Mouse (Mus musculus): ENCODE measurements around the gene Dnajb4. TPM values are rescaled to one million over a fixed set of nuclear protein-coding genes. Genes with fewer than 3 reads are reported as not detected.
"Not testable (repeated sequence)": the region's sequence is repeated elsewhere in the genome, so short reads cannot be mapped to it uniquely, and the experiment has no call there.

Gene Dnajb4
- 48.6 and 50.4 TPM in 2 replicates for polyA plus RNA-seq (2014; fragmentation: Nextera tagmentation; extraction: Ambion mirVana)

DNA sequence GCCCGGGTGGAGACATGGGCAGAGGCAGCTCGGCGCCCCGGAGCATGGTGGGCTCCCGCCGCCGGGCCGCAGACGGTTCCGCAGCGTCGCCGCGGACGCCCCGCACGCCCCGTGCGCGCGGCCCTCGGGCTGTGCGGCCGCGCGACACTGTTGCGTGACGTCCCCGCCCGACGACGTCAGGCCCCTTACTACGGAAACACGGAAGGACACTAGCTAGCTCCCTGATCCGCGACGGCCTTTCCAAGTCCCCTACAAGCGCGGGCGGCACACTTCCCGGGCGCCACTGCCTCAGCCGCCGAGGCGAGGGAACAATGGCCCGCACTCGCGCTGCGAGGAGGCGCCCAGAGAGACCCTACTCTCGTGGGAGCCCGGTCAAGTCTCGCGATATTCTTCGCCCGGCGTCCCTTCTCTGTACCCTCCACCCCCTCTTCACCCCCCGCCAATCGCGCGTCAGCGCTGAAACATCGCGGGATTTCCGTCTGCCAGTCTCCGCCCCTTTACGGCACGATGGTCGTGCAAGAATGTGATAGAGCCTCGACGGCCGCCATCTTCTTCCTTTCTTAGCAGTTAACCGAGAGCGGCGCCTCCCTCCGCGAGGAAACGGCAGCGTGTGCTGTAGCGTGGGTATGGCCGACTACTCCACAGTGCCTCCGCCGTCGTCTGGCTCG is at the start of gene Dnajb4, which contains the start of gene Fubp1:
Gene Dnajb4, minus strand, starts transcription at position 336 of the 668 bp plus-strand sequence.
Gene Fubp1, plus strand, starts transcription at position 456 of the 668 bp plus-strand sequence.
- no peaks in the 10 kb centered on the region for H3K36me3 ChIP-seq (ENCODE audit: control insufficient read depth, insufficient read depth, low read length)
- H3K4me3 ChIP-seq (ENCODE audit: low read depth, low read length): peak within 1 kb of the TSS; percentile 98
- H3K27ac ChIP-seq (ENCODE audit: low read depth, low read length): peak within 1 kb of the TSS; percentile 100
- peak within 1 kb of the TSS; percentile 100 for H3K9ac ChIP-seq (replicated peaks; ENCODE audit: low read depth, low read length)
- H3K27me3 ChIP-seq (ENCODE audit: control insufficient read depth, insufficient read depth, low read length): no peaks in the 10 kb centered on the region
- WGBS: under 1% methylated on average over 82 of the region's 85 CpGs
- H3K4me2 ChIP-seq (ENCODE audit: low read depth, low read length): peak within 1 kb of the TSS; percentile 91
- H3K4me1 ChIP-seq (ENCODE audit: control insufficient read depth, insufficient read depth, low read length): peaks cover 29% of the 10 kb centered on the region
- no peaks in the 10 kb centered on the region for H3K9me3 ChIP-seq (ENCODE audit: control insufficient read depth, low read length)
- peak; percentile 97 for ATAC-seq (ENCODE audit: low read depth)

DNA sequence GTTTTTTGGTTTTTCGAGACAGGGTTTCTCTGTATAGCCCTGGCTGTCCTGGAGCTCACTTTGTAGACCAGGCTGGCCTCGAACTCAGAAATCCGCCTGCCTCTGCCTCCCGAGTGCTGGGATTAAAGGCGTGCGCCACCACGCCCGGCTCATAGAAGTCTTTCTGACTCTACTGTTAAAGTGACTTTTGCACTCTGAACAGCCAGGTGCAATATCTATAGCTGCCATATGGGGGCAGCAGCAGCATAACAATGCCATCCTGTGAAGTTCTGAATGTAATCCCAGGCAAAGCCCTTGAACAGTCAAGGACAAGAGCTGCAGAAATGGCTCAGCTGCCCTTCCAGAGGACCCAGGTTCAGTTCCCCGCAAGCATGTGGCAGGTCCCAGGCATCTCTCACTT is 49.3 kb upstream of the Dnajb4 start:
- ATAC-seq (ENCODE audit: low read depth): peak; percentile 61; the same call in 1 of the 2 replicates
- not testable (repeated sequence) for H3K4me3 ChIP-seq (ENCODE audit: low read depth, low read length)
- 44% methylated on average over 7 of the region's 9 CpGs for WGBS

DNA sequence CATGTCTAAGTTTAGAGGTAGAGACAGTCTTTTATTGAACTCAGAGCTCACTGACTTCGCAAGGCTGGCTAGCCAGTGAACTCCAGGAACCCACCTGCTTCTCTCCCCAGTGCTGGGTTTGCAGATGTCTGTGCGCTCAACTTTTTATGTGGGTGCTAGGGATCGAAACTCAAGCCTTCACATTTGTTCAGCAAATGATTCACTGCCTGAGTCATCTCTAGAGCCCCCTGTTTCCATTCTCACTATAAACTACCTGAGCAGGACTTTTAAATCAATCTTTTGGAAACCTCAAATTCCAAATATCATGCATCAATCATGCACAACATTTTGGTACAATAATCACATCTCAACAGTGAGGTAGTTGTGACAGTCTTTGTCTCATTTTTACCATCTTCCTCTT is 47.4 kb upstream of the Dnajb4 start:
- Histone ChIP-seq H3K36me3 (ENCODE audit: control insufficient read depth, insufficient read depth, low read length) (no peaks in the 10 kb centered on the region), H3K27ac (ENCODE audit: low read depth, low read length) (no peak overlapping the region), H3K4me3 (ENCODE audit: low read depth, low read length) (no peak overlapping the region), H3K4me1 (ENCODE audit: control insufficient read depth, insufficient read depth, low read length) (no peaks in the 10 kb centered on the region), H3K9ac (replicated peaks; ENCODE audit: low read depth, low read length) (no peak overlapping the region), H3K4me2 (ENCODE audit: low read depth, low read length) (no peak overlapping the region), H3K27me3 (ENCODE audit: control insufficient read depth, insufficient read depth, low read length) (no peaks in the 10 kb centered on the region), H3K9me3 (ENCODE audit: control insufficient read depth, low read length) (no peaks in the 10 kb centered on the region)
- no peak for ATAC-seq (ENCODE audit: low read depth)
- WGBS: 87% methylated on average over 3 of the region's 3 CpGs

More for the DNA sequence above, 49.3 kb upstream of the Dnajb4 start:
- not testable (repeated sequence) for H3K9ac ChIP-seq (replicated peaks; ENCODE audit: low read depth, low read length); H3K4me2 ChIP-seq (ENCODE audit: low read depth, low read length); H3K4me1 ChIP-seq (ENCODE audit: control insufficient read depth, insufficient read depth, low read length); H3K27me3 ChIP-seq (ENCODE audit: control insufficient read depth, insufficient read depth, low read length); H3K27ac ChIP-seq (ENCODE audit: low read depth, low read length); H3K36me3 ChIP-seq (ENCODE audit: control insufficient read depth, insufficient read depth, low read length); H3K9me3 ChIP-seq (ENCODE audit: control insufficient read depth, low read length)

DNA sequence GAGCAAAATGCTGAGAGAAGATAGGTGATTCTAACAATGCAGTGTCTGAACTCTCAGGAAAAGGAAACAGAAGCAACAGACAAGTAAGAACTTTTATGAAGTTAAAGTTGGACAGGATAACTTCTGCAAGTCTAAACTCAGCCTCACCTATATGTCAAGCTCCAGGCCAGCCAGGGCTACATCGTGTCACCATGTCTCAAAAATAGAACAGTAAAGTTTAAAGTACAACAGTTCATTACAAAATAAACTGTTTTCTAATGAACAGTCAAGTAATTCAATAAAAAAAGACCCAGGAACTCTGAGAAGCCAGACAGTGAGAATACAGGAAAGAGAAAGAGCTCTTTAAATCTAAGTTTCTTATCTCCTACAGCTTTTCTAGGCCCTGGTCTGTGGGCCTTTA is 40.4 kb upstream of the Dnajb4 start:
- no peaks in the 10 kb centered on the region for H3K36me3 ChIP-seq (ENCODE audit: control insufficient read depth, insufficient read depth, low read length)
- H3K4me1 ChIP-seq (ENCODE audit: control insufficient read depth, insufficient read depth, low read length): no peaks in the 10 kb centered on the region
- no peak overlapping the region for H3K4me3 ChIP-seq (ENCODE audit: low read depth, low read length)
- 98% methylated on average over 1 of the region's 1 CpGs for WGBS
- ATAC-seq (ENCODE audit: low read depth): no peak
- H3K4me2 ChIP-seq (ENCODE audit: low read depth, low read length): no peak overlapping the region
- H3K27me3 ChIP-seq (ENCODE audit: control insufficient read depth, insufficient read depth, low read length): no peaks in the 10 kb centered on the region
- H3K27ac ChIP-seq (ENCODE audit: low read depth, low read length): no peak overlapping the region
- no peak overlapping the region for H3K9ac ChIP-seq (replicated peaks; ENCODE audit: low read depth, low read length)
- no peaks in the 10 kb centered on the region for H3K9me3 ChIP-seq (ENCODE audit: control insufficient read depth, low read length)

DNA sequence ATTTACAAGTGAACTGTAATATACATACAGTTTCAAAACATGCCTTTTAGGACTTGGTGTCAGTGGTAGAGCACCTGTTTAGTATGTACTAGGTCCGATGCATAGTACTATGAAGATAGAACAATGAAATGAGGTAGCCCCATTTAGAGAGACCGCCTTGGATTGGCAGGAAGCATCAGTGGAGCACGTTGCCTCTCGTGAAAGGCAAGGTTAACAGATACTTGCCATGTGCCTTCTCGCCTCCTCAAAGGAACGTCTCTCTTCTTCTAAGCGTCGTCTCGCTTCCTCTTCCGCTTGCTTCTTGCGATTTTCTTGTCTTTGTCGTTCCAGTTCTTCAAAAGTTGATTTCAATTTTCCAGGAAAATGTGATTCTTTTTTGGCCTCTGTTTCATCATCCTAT is 37.6 kb upstream of the Dnajb4 start:
- ATAC-seq (ENCODE audit: low read depth): no peak

DNA sequence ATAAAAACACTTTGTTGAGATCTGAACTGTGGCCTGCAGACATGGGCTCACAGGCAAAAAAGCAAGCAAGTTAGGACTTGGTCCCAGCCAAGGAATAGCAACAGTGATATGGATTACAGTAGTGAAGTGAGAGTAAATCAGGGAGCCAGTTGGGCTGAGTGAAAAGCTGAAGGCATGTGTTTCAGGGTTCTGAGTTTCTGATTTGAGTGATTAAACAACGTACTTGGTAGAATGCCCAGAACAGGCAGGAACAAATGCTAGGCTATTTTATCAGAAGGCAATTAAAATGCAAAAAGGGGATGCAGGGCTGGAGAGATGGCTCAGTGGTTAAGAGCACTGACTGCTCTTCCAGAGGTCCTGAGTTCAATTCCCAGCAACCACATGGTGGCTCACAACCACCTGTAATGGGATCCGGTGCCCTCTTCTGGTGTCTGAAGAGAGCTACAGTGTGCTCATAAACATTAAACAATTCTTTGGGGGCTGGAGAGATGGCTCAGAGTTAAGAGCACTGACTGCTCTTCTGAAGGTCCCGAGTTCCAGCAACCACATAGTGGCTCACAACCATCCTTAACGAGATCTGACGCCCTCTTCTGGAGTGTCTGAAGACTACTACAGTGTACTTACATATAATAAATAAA is 35.3 kb upstream of the Dnajb4 start:
- no peak overlapping the region for H3K9ac ChIP-seq (replicated peaks; ENCODE audit: low read depth, low read length)
- no peak overlapping the region for H3K4me3 ChIP-seq (ENCODE audit: low read depth, low read length)
- no peaks in the 10 kb centered on the region for H3K27me3 ChIP-seq (ENCODE audit: control insufficient read depth, insufficient read depth, low read length)
- WGBS: 77% methylated on average over 5 of the region's 5 CpGs
- H3K4me1 ChIP-seq (ENCODE audit: control insufficient read depth, insufficient read depth, low read length): no peaks in the 10 kb centered on the region
- no peak for ATAC-seq (ENCODE audit: low read depth)
- no peak overlapping the region for H3K27ac ChIP-seq (ENCODE audit: low read depth, low read length)
- H3K4me2 ChIP-seq (ENCODE audit: low read depth, low read length): no peak overlapping the region
- no peaks in the 10 kb centered on the region; the same call in 1 of the 2 replicates for H3K36me3 ChIP-seq (ENCODE audit: control insufficient read depth, insufficient read depth, low read length)
- no peaks in the 10 kb centered on the region for H3K9me3 ChIP-seq (ENCODE audit: control insufficient read depth, low read length)

More for the DNA sequence above, 37.6 kb upstream of the Dnajb4 start:
- Histone ChIP-seq H3K4me1 (ENCODE audit: control insufficient read depth, insufficient read depth, low read length) (no peaks in the 10 kb centered on the region), H3K27ac (ENCODE audit: low read depth, low read length) (no peak overlapping the region), H3K4me3 (ENCODE audit: low read depth, low read length) (no peak overlapping the region), H3K36me3 (ENCODE audit: control insufficient read depth, insufficient read depth, low read length) (no peaks in the 10 kb centered on the region), H3K9me3 (ENCODE audit: control insufficient read depth, low read length) (no peaks in the 10 kb centered on the region), H3K4me2 (ENCODE audit: low read depth, low read length) (no peak overlapping the region), H3K9ac (replicated peaks; ENCODE audit: low read depth, low read length) (no peak overlapping the region), H3K27me3 (ENCODE audit: control insufficient read depth, insufficient read depth, low read length) (no peaks in the 10 kb centered on the region)
- 91% methylated on average over 12 of the region's 12 CpGs for WGBS

DNA sequence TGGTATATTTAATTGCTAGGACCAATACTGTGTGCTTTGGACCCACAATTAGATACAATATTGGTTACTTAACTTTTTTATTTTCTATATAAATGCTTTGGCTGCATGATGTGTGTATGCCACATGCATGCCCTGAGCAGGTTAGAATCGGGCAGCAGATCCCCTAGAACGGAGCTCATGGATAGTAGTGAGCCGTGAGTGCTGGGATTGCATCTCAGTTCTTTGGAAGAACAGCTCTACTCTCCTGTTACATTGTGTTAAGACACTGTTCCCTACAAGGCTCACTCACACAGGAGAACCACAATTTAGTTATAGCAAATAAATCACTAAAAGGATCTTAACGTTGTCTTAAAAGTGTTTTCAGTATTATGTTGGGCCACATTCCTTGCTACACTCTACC is 33.2 kb upstream of the Dnajb4 start:
- Histone ChIP-seq H3K27me3 (ENCODE audit: control insufficient read depth, insufficient read depth, low read length) (no peaks in the 10 kb centered on the region), H3K4me2 (ENCODE audit: low read depth, low read length) (no peak overlapping the region), H3K9me3 (ENCODE audit: control insufficient read depth, low read length) (no peaks in the 10 kb centered on the region), H3K4me1 (ENCODE audit: control insufficient read depth, insufficient read depth, low read length) (no peaks in the 10 kb centered on the region), H3K4me3 (ENCODE audit: low read depth, low read length) (no peak overlapping the region), H3K9ac (replicated peaks; ENCODE audit: low read depth, low read length) (no peak overlapping the region), H3K36me3 (ENCODE audit: control insufficient read depth, insufficient read depth, low read length) (peaks cover 6% of the 10 kb centered on the region; the same call in 1 of the 2 replicates), H3K27ac (ENCODE audit: low read depth, low read length) (0 out of 2 replicates have a peak overlapping the region, but pooled peaks have one; percentile 34)
- ATAC-seq (ENCODE audit: low read depth): no peak
- WGBS: 77% methylated on average over 4 of the region's 4 CpGs

DNA sequence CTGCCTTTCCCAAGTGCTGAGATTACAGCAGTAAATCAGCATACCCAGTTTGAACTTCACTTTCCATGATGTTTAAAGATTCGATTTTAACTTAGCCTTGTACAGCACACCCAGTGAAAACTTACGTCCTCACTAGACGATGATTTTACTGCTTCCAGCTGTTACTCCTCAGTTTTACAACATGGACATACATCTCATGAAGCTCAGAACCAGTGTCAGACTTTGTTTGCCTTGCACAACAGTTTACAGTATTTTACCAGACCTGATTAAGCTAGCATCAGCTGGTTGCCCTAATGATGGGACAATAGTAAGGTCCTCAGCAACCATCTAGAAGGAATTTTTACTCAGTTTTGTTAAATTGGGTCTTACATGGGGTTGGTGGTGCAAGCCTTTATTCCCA is 31.0 kb upstream of the Dnajb4 start:
- no peaks in the 10 kb centered on the region for H3K4me1 ChIP-seq (ENCODE audit: control insufficient read depth, insufficient read depth, low read length)
- no peak for ATAC-seq (ENCODE audit: low read depth)
- H3K4me2 ChIP-seq (ENCODE audit: low read depth, low read length): no peak overlapping the region
- H3K27me3 ChIP-seq (ENCODE audit: control insufficient read depth, insufficient read depth, low read length): no peaks in the 10 kb centered on the region
- H3K9ac ChIP-seq (replicated peaks; ENCODE audit: low read depth, low read length): no peak overlapping the region
- 73% methylated on average over 3 of the region's 3 CpGs for WGBS
- no peak overlapping the region for H3K4me3 ChIP-seq (ENCODE audit: low read depth, low read length)
- H3K36me3 ChIP-seq (ENCODE audit: control insufficient read depth, insufficient read depth, low read length): peaks cover 16% of the 10 kb centered on the region; the same call in 1 of the 2 replicates
- H3K9me3 ChIP-seq (ENCODE audit: control insufficient read depth, low read length): no peaks in the 10 kb centered on the region
- H3K27ac ChIP-seq (ENCODE audit: low read depth, low read length): no peak overlapping the region

DNA sequence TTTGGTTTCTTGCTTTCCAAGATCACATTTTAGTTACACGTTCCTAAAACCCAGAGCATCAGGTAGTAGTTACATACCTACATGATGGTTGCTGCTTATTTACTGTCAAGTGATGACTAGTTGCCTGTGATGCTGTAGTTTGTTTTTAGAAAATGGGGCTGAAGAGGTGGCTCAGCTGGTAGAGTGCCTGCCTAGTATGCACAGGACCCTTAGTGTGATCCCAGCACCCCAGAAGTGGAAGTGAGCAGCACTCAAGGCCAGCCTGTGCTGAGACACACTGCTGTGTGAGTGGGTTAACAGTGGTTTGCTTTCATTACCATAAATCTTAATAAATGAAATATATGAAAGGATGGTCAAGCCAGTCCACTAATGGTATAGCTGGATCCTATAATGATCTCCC is 29.5 kb upstream of the Dnajb4 start:
- no peaks in the 10 kb centered on the region for H3K4me1 ChIP-seq (ENCODE audit: control insufficient read depth, insufficient read depth, low read length)
- no peak overlapping the region for H3K4me3 ChIP-seq (ENCODE audit: low read depth, low read length)
- peaks cover 16% of the 10 kb centered on the region; the same call in 1 of the 2 replicates for H3K36me3 ChIP-seq (ENCODE audit: control insufficient read depth, insufficient read depth, low read length)
- H3K9ac ChIP-seq (replicated peaks; ENCODE audit: low read depth, low read length): no peak overlapping the region
- WGBS: 98% methylated on average over 1 of the region's 1 CpGs
- no peaks in the 10 kb centered on the region for H3K27me3 ChIP-seq (ENCODE audit: control insufficient read depth, insufficient read depth, low read length)
- H3K9me3 ChIP-seq (ENCODE audit: control insufficient read depth, low read length): no peaks in the 10 kb centered on the region
- H3K4me2 ChIP-seq (ENCODE audit: low read depth, low read length): no peak overlapping the region
- ATAC-seq (ENCODE audit: low read depth): no peak
- no peak overlapping the region for H3K27ac ChIP-seq (ENCODE audit: low read depth, low read length)

All from neural tube, embryonic 14.5 days (tissue).